Mouse (Mus musculus): Measurements from ENCODE around the gene Gpatch4. TPM values are rescaled to one million over a fixed set of nuclear protein-coding genes. Genes with fewer than 3 reads are reported as not detected.

The Gpatch4 gene
- polyA plus RNA-seq, 1 experiment from 2014 or later = 34.2 TPM

DNA sequence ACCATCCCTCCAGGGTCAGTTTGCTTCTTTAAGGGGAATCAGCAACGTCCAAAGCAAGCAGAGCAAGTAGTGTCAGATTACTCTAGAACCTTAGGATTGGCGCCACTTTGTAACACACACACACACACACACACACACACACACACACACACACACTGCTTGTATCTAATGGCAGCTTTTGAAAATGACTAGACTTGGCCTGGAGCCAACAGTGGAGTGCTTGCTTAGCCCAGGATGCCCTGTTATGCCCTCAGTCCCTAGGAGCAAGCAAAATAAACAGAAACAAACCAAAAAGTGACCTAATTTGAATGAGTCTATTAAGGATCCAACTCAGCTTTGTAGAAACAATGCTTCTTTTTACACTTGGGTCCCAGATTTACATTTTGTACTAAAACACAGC, 25.5 kb downstream of the Gpatch4 start:
- H3K9me3 ChIP-seq (ENCODE audit: control insufficient read depth, low read length) = no peaks in the 10 kb centered on the region

DNA sequence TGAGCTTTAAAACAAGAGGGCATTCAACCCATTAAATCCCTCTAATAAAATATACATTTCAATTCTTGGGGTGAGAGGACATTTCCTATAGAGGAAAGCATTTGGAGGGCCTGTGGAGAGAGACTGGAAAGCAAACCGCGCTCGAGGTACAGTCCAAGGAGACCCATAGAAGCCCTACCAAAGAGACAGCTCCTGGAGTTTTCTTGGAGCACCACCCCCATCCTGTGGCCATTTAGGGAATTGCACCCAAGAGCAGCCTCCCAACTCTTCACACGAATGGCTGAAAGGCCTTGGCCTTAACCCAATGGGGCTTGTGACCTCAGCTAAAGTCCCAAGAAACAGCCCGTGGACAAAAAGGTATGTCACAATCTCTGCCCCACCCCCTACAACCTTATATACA, 28.9 kb downstream of the Gpatch4 start:
- 4% methylated on average over 5 of the region's 5 CpGs for WGBS
- Histone ChIP-seq H3K9me3 (ENCODE audit: control insufficient read depth, low read length) (no peaks in the 10 kb centered on the region), H3K4me1 (ENCODE audit: control insufficient read depth, insufficient read depth, low read length) (no peaks in the 10 kb centered on the region), H3K36me3 (ENCODE audit: control insufficient read depth, insufficient read depth, low read length) (no peaks in the 10 kb centered on the region), H3K27me3 (ENCODE audit: control insufficient read depth, insufficient read depth, low read length) (no peaks in the 10 kb centered on the region), H3K9ac (ENCODE audit: low read length) (no peak overlapping the region), H3K4me3 (ENCODE audit: low read depth, low read length) (no peak overlapping the region), H3K4me2 (ENCODE audit: low read depth) (no peak overlapping the region), H3K27ac (ENCODE audit: low read depth, low read length) (no peak overlapping the region)
- ATAC-seq (ENCODE audit: insufficient read depth, low FRiP score, low TSS enrichment) (peak; percentile 61), DNase-seq (ENCODE audit: low spot score) (peak; percentile 83)

More for the DNA sequence above, 25.5 kb downstream of the Gpatch4 start:
- H3K4me1 ChIP-seq (ENCODE audit: control insufficient read depth, insufficient read depth, low read length) = no peaks in the 10 kb centered on the region
- ATAC-seq (ENCODE audit: insufficient read depth, low FRiP score, low TSS enrichment) = no peak
- no peak overlapping the region for H3K4me3 ChIP-seq (ENCODE audit: low read depth, low read length)
- 50% methylated on average over 2 of the region's 2 CpGs for WGBS
- H3K27ac ChIP-seq (ENCODE audit: low read depth, low read length) = no peak overlapping the region
- no peak for DNase-seq (ENCODE audit: low spot score)
- no peaks in the 10 kb centered on the region for H3K36me3 ChIP-seq (ENCODE audit: control insufficient read depth, insufficient read depth, low read length)
- no peaks in the 10 kb centered on the region for H3K27me3 ChIP-seq (ENCODE audit: control insufficient read depth, insufficient read depth, low read length)
- H3K9ac ChIP-seq (ENCODE audit: low read length) = no peak overlapping the region
- H3K4me2 ChIP-seq (ENCODE audit: low read depth) = no peak overlapping the region

DNA sequence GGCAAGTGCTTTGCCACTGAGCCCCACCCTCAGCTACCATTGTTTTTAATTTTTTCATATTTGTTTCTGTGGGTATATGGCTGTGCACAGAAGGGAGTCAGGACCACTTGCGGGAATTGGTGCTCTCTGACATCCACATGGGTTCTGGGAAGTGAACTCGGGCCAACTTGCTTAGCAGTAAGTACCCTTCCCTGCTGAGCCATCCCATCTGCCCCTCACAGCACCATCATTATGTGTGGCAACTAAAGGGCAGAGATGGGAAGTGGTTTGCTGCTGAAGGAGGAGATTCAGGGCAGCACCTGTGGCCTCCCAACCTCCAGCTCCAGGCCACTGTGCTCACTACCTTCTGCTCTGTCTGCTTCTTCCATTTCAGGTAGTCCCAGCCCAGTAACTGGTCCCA, 30.7 kb downstream of the Gpatch4 start:
- H3K27ac ChIP-seq (ENCODE audit: low read depth, low read length) = no peak overlapping the region
- DNase-seq (ENCODE audit: low spot score) = no peak
- H3K4me1 ChIP-seq (ENCODE audit: control insufficient read depth, insufficient read depth, low read length) = no peaks in the 10 kb centered on the region
- no peaks in the 10 kb centered on the region for H3K36me3 ChIP-seq (ENCODE audit: control insufficient read depth, insufficient read depth, low read length)
- no peak overlapping the region for H3K4me3 ChIP-seq (ENCODE audit: low read depth, low read length)
- H3K27me3 ChIP-seq (ENCODE audit: control insufficient read depth, insufficient read depth, low read length) = no peaks in the 10 kb centered on the region
- no peak overlapping the region for H3K9ac ChIP-seq (ENCODE audit: low read length)
- no peaks in the 10 kb centered on the region for H3K9me3 ChIP-seq (ENCODE audit: control insufficient read depth, low read length)
- 59% methylated on average over 2 of the region's 2 CpGs for WGBS
- no peak overlapping the region for H3K4me2 ChIP-seq (ENCODE audit: low read depth)
- no peak for ATAC-seq (ENCODE audit: insufficient read depth, low FRiP score, low TSS enrichment)

DNA sequence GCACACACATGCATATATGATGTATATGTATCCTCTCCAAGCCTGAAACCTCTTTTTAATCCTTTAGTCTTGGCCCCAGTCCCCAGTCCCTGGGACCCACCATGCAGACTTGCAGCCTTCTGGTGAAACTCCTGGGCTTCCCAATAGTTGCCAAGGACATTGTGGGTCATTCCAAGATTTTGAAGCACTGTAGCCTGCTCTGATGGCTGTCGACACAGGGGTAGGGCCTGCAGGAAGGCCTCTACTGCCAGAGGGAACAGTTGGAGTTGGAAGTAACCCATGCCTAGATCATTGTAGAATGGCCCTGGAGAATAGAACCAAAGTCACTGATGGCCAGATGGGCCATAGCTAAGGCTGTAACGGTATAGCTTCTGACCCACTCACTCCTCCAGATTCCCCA, 31.4 kb downstream of the Gpatch4 start:
- DNase-seq (ENCODE audit: low spot score) (no peak), ATAC-seq (ENCODE audit: insufficient read depth, low FRiP score, low TSS enrichment) (no peak)
- no peaks in the 10 kb centered on the region for H3K9me3 ChIP-seq (ENCODE audit: control insufficient read depth, low read length)
- H3K4me3 ChIP-seq (ENCODE audit: low read depth, low read length) = no peak overlapping the region
- no peak overlapping the region for H3K9ac ChIP-seq (ENCODE audit: low read length)
- no peaks in the 10 kb centered on the region for H3K27me3 ChIP-seq (ENCODE audit: control insufficient read depth, insufficient read depth, low read length)
- H3K36me3 ChIP-seq (ENCODE audit: control insufficient read depth, insufficient read depth, low read length) = no peaks in the 10 kb centered on the region
- H3K4me2 ChIP-seq (ENCODE audit: low read depth) = no peak overlapping the region
- H3K27ac ChIP-seq (ENCODE audit: low read depth, low read length) = no peak overlapping the region
- 77% methylated on average over 2 of the region's 2 CpGs for whole genome bisulfite sequencing
- no peaks in the 10 kb centered on the region for H3K4me1 ChIP-seq (ENCODE audit: control insufficient read depth, insufficient read depth, low read length)

DNA sequence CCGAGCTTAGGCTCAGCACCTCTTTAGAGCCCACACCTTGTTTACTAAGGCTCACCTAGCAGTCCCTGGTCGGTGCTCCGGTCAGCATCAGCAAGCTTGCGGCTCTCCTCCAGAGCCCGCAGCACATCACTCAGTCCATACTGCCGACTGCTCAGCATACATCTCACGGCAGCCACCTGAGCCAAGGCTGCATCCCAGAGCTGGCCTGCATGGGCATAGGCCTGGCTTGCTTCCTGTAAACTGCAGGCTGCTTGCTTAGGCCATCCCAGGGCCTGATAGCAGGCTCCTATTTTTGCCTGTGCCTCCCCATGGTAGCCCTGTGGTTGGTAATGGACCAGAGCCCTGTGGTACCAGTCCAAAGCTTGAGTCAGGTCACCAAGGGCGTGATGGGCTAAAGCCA, 31.9 kb downstream of the Gpatch4 start:
- no peak for DNase-seq (ENCODE audit: low spot score)
- WGBS = 84% methylated on average over 8 of the region's 8 CpGs

DNA sequence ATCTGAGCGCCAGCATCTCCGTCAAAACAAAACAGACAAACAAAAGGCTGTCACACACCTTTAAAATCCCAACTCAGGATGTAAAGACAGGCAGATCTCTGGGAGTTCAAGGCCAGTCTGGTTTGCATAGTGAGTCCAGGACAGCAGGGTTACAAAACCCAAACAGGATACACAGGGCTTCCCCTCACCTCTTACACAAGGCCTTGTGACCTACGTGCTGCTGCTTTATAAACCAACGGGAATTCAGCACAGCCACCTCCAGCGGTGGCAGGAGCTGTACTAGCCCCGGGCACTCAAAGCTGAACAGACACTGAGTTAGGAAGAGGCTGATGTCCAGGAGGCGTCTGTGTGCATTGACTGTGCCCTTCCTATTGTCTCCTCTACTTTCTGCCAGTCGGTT, 34.5 kb downstream of the Gpatch4 start:
- ATAC-seq (ENCODE audit: insufficient read depth, low FRiP score, low TSS enrichment) (no peak), DNase-seq (ENCODE audit: low spot score) (no peak)
- no peaks in the 10 kb centered on the region for H3K36me3 ChIP-seq (ENCODE audit: control insufficient read depth, insufficient read depth, low read length)
- H3K27ac ChIP-seq (ENCODE audit: low read depth, low read length) = no peak overlapping the region
- WGBS = 49% methylated on average over 8 of the region's 8 CpGs
- no peak overlapping the region for H3K9ac ChIP-seq (ENCODE audit: low read length)
- H3K9me3 ChIP-seq (ENCODE audit: control insufficient read depth, low read length) = no peaks in the 10 kb centered on the region
- no peak overlapping the region for H3K4me2 ChIP-seq (ENCODE audit: low read depth)
- H3K27me3 ChIP-seq (ENCODE audit: control insufficient read depth, insufficient read depth, low read length) = no peaks in the 10 kb centered on the region
- 0 out of 2 replicates have a peak, but pooled peaks cover 1% of the 10 kb centered on the region for H3K4me1 ChIP-seq (ENCODE audit: control insufficient read depth, insufficient read depth, low read length)
- H3K4me3 ChIP-seq (ENCODE audit: low read depth, low read length) = no peak overlapping the region

More for the DNA sequence above, 31.9 kb downstream of the Gpatch4 start:
- Histone ChIP-seq H3K4me3 (ENCODE audit: low read depth, low read length) (no peak overlapping the region), H3K9me3 (ENCODE audit: control insufficient read depth, low read length) (no peaks in the 10 kb centered on the region), H3K9ac (ENCODE audit: low read length) (no peak overlapping the region), H3K27me3 (ENCODE audit: control insufficient read depth, insufficient read depth, low read length) (no peaks in the 10 kb centered on the region), H3K4me2 (ENCODE audit: low read depth) (no peak overlapping the region), H3K27ac (ENCODE audit: low read depth, low read length) (no peak overlapping the region), H3K36me3 (ENCODE audit: control insufficient read depth, insufficient read depth, low read length) (no peaks in the 10 kb centered on the region), H3K4me1 (ENCODE audit: control insufficient read depth, insufficient read depth, low read length) (no peaks in the 10 kb centered on the region)
- no peak for ATAC-seq (ENCODE audit: insufficient read depth, low FRiP score, low TSS enrichment)

DNA sequence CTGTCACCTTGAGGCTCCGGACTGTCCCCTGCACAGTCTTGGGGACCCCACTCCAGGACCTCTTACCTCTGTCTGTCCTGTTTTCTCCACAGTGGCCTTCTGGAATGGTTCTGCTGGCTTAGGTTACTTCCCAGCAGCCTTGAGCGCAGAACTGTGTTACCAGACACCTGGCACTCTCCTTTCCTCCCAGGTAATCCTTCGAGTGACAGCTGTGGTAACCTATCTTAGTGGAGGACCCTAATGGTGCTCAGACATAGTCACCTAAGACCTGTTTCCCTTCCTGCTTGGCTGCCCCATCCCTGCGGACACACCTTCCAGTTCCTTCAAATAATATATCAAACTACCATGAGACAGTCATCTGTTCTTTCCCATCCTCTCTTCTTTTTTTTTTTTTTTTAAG, 35.3 kb downstream of the Gpatch4 start, which contains the start of gene Ttc24:
Gene Ttc24, minus strand, starts transcription at position 101 of the 400 bp plus-strand sequence.
- Histone ChIP-seq H3K4me1 (ENCODE audit: control insufficient read depth, insufficient read depth, low read length) (0 out of 2 replicates have a peak, but pooled peaks cover 3% of the 10 kb centered on the region), H3K9me3 (ENCODE audit: control insufficient read depth, low read length) (no peaks in the 10 kb centered on the region), H3K36me3 (ENCODE audit: control insufficient read depth, insufficient read depth, low read length) (no peaks in the 10 kb centered on the region), H3K4me2 (ENCODE audit: low read depth) (no peak within 1 kb of the TSS), H3K27me3 (ENCODE audit: control insufficient read depth, insufficient read depth, low read length) (no peaks in the 10 kb centered on the region), H3K9ac (ENCODE audit: low read length) (no peak within 1 kb of the TSS), H3K27ac (ENCODE audit: low read depth, low read length) (no peak within 1 kb of the TSS), H3K4me3 (ENCODE audit: low read depth, low read length) (no peak within 1 kb of the TSS)
- 86% methylated on average over 4 of the region's 4 CpGs for WGBS
- DNase-seq (ENCODE audit: low spot score) = no peak
- no peak for ATAC-seq (ENCODE audit: insufficient read depth, low FRiP score, low TSS enrichment)

DNA sequence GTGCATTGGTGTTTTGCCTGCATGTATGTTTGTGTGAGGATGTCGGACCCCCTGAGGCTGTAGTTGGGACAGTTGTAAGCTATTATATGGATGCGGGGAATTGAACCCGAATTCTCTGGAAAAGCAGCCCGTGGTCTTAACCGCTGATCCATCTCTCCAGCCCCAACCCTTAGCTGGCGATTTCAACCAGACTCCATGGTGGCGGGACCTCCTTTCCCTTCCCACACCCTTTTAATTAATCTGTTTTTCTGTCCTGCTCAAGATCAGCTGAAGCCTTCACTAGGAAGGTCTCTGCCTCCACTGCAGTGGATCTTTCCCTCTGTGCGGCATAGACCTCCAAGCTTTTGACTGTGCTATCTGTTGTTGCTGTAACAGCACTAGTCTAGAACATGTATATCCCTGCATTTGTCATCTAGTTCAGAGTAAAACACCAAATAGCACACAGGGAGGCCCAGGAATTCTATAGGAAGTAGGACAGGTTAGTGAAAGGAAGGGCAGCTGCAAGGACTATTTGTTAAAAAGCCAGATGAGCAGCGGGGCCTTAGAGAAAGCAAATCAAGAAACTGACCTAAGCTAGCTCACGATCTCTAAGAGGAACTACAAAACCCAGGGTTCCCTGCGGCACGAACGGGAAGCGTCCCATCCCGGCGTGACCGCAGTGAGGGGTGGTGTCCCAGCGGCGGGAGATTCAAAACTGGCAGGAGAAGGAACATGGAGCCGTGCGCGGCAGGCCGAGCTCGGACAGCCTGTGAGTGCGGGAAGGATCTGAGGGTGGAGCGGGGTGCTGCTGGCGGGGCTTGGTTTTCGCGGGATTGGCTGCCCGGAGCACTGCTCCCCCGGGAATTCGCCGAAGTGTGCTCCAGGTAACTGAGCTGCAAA, 38.7 kb downstream of the Gpatch4 start, which contains the start of gene Iqgap3:
Gene Iqgap3, plus strand, starts transcription at position 627 of the 879 bp plus-strand sequence.
- peak within 1 kb of the TSS; percentile 62 for H3K4me2 ChIP-seq (ENCODE audit: low read depth)
- DNase-seq (ENCODE audit: low spot score) (peak; percentile 89), ATAC-seq (ENCODE audit: insufficient read depth, low FRiP score, low TSS enrichment) (peak; percentile 76)
- peak within 1 kb of the TSS; percentile 44 for H3K9ac ChIP-seq (ENCODE audit: low read length)
- H3K4me1 ChIP-seq (ENCODE audit: control insufficient read depth, insufficient read depth, low read length) = 0 out of 2 replicates have a peak, but pooled peaks cover 3% of the 10 kb centered on the region
- no peaks in the 10 kb centered on the region for H3K27me3 ChIP-seq (ENCODE audit: control insufficient read depth, insufficient read depth, low read length)
- peak within 1 kb of the TSS; percentile 50 for H3K4me3 ChIP-seq (ENCODE audit: low read depth, low read length)
- no peaks in the 10 kb centered on the region for H3K9me3 ChIP-seq (ENCODE audit: control insufficient read depth, low read length)
- no peak within 1 kb of the TSS for H3K27ac ChIP-seq (ENCODE audit: low read depth, low read length)
- WGBS = 19% methylated on average over 33 of the region's 33 CpGs
- H3K36me3 ChIP-seq (ENCODE audit: control insufficient read depth, insufficient read depth, low read length) = peaks cover 2% of the 10 kb centered on the region; the same call in 1 of the 2 replicates

DNA sequence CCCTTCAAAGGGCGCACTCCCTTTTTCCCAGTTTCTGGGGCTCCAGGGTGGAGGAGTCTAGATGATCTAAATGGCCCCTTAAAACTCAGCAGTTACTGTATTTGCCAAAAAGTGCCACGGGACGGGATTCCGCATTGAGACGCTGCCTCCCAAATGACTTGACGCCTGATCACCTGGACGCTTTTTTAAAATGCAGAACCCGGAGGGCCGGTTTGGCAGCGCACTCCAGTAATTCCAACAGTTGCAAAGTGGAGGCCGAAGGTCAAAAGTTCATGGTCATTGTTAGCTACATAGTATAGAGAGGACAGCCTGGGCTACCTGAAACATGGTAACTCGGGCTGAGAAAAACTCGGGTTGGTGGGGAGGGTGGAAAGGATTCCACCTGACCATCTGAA, 39.3 kb downstream of the Gpatch4 start:
- Histone ChIP-seq H3K27me3 (ENCODE audit: control insufficient read depth, insufficient read depth, low read length) (no peaks in the 10 kb centered on the region), H3K4me2 (ENCODE audit: low read depth) (peak overlapping the region; percentile 62), H3K4me1 (ENCODE audit: control insufficient read depth, insufficient read depth, low read length) (0 out of 2 replicates have a peak, but pooled peaks cover 3% of the 10 kb centered on the region), H3K27ac (ENCODE audit: low read depth, low read length) (no peak overlapping the region), H3K9me3 (ENCODE audit: control insufficient read depth, low read length) (no peaks in the 10 kb centered on the region), H3K9ac (ENCODE audit: low read length) (peak overlapping the region; percentile 44), H3K4me3 (ENCODE audit: low read depth, low read length) (peak overlapping the region; percentile 50), H3K36me3 (ENCODE audit: control insufficient read depth, insufficient read depth, low read length) (peaks cover 2% of the 10 kb centered on the region)
- WGBS = 4% methylated on average over 13 of the region's 13 CpGs
- no peak for ATAC-seq (ENCODE audit: insufficient read depth, low FRiP score, low TSS enrichment)
- peak; percentile 18 for DNase-seq (ENCODE audit: low spot score)
